Mouse (Mus musculus): ENCODE data around the gene Aspg.

DNA sequence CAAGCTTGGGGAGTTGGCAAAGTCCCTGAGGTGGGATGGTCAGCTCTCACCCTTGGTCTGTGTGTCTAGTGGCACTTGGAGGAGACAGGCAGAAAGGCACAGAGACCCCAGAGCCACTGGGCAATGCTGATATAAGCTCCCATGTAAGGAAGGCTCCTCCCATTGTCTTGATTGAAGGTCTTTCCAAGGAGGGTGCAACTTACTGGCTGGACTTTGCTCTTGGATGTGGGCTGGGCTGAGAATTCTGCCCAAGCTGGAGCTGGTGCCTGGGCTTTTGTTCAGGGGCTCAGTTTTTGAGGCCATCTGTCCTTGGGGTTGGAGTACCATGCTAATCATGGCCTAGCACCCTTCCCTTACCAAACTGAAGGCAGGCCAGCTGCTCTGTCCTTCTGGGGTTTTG lies 52.3 kb downstream of the Aspg start:
- TF ChIP-seq POLR2A (IDR thresholded peaks at IDR 0.05; ENCODE audit: borderline replicate concordance, extremely low read depth, low read depth, low read length) (no peak), CTCF (IDR thresholded peaks at IDR 0.05; ENCODE audit: insufficient read depth, low read length) (no peak)

Measured in lung, adult 2 months (tissue).